ENCODE assay signal across 14 mouse cellular contexts in the genomic region with DNA sequence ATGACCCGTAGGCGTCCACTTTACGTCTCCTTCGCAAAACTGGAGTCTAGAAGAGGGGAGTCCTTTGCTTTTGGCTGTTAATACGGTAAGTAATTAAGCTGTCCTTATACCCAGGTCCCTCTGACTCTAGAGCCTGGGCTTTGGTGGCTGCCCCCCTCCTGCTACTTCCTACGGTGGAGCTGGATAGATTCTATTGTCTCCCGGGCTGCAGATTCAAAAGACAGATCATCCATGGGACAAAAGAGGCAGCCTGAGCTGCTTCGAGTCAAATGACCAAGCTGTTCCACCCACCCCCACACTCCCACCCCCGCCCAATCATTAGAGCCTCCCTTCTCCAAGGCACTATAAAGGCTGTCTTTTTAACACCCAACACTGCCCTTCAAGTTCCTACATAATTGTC.
DNase-seq lines count a peak whose midpoint lies in the region; ATAC-seq and TF ChIP-seq lines count a peak whose summit lies in the region.
"Had no signal": no experiment of that assay in that cellular context is flagged by ENCODE, and none has a peak within 500 bp of the region (broad histone marks: within the 10 kb centered on the region; RNA-seq: fewer than 3 reads in every experiment).

No protein-coding gene starts in this region.

- intact Hi-C loops in gastrocnemius, adult 2 months (cut with DNase I), result no loop called here
- intact Hi-C loops in heart, postnatal 10 days (cut with DNase I), result no loop called here

- no peaks in the 10 kb centered on the region for H3K36me3 ChIP-seq in hindbrain, embryonic 16.5 days (ENCODE audit: control insufficient read depth, insufficient read depth, low read length)
- H3K36me3 ChIP-seq in neural tube, embryonic 13.5 days, result no peaks in the 10 kb centered on the region

- H3K27ac ChIP-seq in gastrocnemius, adult 2 months, result peak overlapping the region; percentile 16; the same call in 1 of the 2 replicates
- peak overlapping the region; percentile 52; the same call in 1 of the 2 replicates for H3K27ac ChIP-seq in hindbrain, embryonic 16.5 days (ENCODE audit: low read depth, low read length)
- H3K27ac ChIP-seq in neural tube, embryonic 13.5 days (replicated peaks), result peak overlapping the region; percentile 42; the same call in 1 of the 2 replicates
- H3K27ac ChIP-seq: left cerebral cortex, adult 2 months; liver, embryonic 14.5 days had no signal

- H3K4me2 ChIP-seq in hindbrain, embryonic 16.5 days (ENCODE audit: low read length), result no peak overlapping the region
- peak overlapping the region; percentile 18; the same call in 1 of the 2 replicates for H3K4me2 ChIP-seq in neural tube, embryonic 13.5 days

- no peak overlapping the region; the same call in 1 of the 2 replicates for H3K9ac ChIP-seq in hindbrain, embryonic 16.5 days (ENCODE audit: low read depth, low read length)
- H3K9ac ChIP-seq in neural tube, embryonic 13.5 days, result 0 out of 2 replicates have a peak overlapping the region, but pooled peaks have one; percentile 8
- H3K9ac ChIP-seq: liver, embryonic 14.5 days had no signal

- TF ChIP-seq CTCF in gastrocnemius, adult 2 months (IDR thresholded peaks at IDR 0.05), result no peak

- peaks cover 15% of the 10 kb centered on the region for H3K4me1 ChIP-seq in hindbrain, embryonic 16.5 days (ENCODE audit: control insufficient read depth, insufficient read depth, low read depth, low read length)
- H3K4me1 ChIP-seq in neural tube, embryonic 13.5 days (replicated peaks), result peaks cover 60% of the 10 kb centered on the region

- DNase-seq in gastrocnemius, adult 2 months, result no peak
- no peak for DNase-seq in gastrocnemius, postnatal 4 days (ENCODE audit: low spot score in 2 of 2)
- peak; percentile 59 for DNase-seq in embryo, embryonic 9.5 days (ENCODE audit: extremely low spot score)
- no peak for DNase-seq in heart, adult 18-20 months
- DNase-seq in heart, postnatal 10 days, result no peak
- no peak for DNase-seq in natural killer cell, adult 2 months (ENCODE audit: low spot score in 2 of 2)
- DNase-seq: adrenal gland, postnatal 36 days; cerebellum, postnatal 10 days; thymus, postnatal 25 days had no signal

- 7% methylated on average over 9 of the region's 9 CpGs for WGBS in hindbrain, embryonic 16.5 days
- WGBS in neural tube, embryonic 13.5 days, result 6% methylated on average over 9 of the region's 9 CpGs

- no peaks in the 10 kb centered on the region for H3K9me3 ChIP-seq in hindbrain, embryonic 16.5 days (ENCODE audit: control insufficient read depth, low read length)
- H3K9me3 ChIP-seq in neural tube, embryonic 13.5 days, result no peaks in the 10 kb centered on the region

- H3K27me3 ChIP-seq in hindbrain, embryonic 16.5 days (replicated peaks; ENCODE audit: control insufficient read depth, insufficient read depth, low read length), result no peaks in the 10 kb centered on the region
- no peaks in the 10 kb centered on the region for H3K27me3 ChIP-seq in neural tube, embryonic 13.5 days

- no peak overlapping the region for H3K4me3 ChIP-seq in gastrocnemius, adult 2 months
- no peak overlapping the region for H3K4me3 ChIP-seq in hindbrain, embryonic 16.5 days (ENCODE audit: low read length)
- no peak overlapping the region for H3K4me3 ChIP-seq in neural tube, embryonic 13.5 days
- H3K4me3 ChIP-seq: left cerebral cortex, adult 2 months had no signal

- ATAC-seq in hindbrain, embryonic 16.5 days, result peak; percentile 27; the same call in 1 of the 2 replicates
- ATAC-seq in neural tube, embryonic 13.5 days (ENCODE audit: low read depth), result 0 out of 2 replicates have a peak, but pooled peaks have one; percentile 22
- ATAC-seq: intestine, postnatal 0 days had no signal
